Mouse (Mus musculus) E14TG2a.4 (cell line): ENCODE measurements around the gene Akt1.

Experiments
- CTCF ChIP-seq: conservative IDR thresholded peaks from 2 replicates; pipeline ENCODE4 v1.5.1; 2014; ENCODE audit warnings: low read length
- NANOG ChIP-seq: IDR thresholded peaks from 2 replicates; pipeline ENCODE4 v1.6.1; 2014; ENCODE audit warnings: borderline replicate concordance, low read length, mixed read lengths

GRCm38 (mm10) chr12:112631472-112631871 is 43.2 kb downstream of the Akt1 start:
- TF ChIP-seq CTCF = no peak
- TF ChIP-seq NANOG = no peak
